Mouse (Mus musculus): ENCODE measurements around the gene Tppp2.

Gene Tppp2

DNA sequence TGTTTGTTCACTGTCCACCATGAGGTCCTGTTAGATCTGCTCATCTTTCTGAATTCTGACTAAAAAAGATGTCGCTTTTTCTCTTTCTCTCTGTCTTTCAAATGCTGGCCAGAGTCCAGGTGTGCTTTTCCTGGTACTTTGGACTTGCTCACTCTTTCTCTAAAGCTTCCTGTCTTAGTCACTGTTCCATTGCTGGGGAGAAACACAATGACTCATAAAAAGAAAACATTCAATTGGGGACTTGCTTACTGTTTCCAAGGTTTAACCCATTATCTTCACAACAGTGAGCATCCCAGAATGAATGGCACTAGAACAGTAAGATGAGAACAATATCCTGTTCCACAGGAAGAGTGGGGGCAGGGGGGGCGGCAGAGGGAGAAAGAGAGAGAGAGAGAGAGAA lies 42.1 kb downstream of the Tppp2 start:
- DNase-seq (ENCODE audit: low spot score): no peak

DNA sequence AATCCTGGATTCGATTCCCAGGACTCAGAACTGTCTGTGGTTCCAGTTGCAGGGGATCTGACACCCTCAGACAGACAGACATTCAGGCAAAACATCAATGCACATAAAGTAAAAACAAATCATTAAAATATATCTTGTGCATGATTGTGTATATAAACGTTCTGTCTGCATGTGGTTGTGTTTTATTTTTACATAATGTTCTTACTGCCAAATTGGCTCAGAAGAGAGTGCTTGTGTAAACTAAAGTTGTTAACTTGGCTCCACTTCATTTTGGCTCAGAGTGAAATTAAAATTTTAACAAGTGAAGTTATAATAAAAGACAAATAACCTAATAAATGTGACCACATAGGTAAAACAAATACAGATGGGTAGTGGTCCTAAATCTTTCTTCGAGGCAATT lies 49.2 kb downstream of the Tppp2 start:
- no peak for DNase-seq (ENCODE audit: low spot score)
